Mouse (Mus musculus): ENCODE data around the gene Clps.

GRCm38 (mm10) chr17:28591476-28591875, 30.9 kb upstream of the Clps start:
- no peak for TF ChIP-seq POLR2A (IDR thresholded peaks at IDR 0.05; ENCODE audit: low read depth, low read length)
- TF ChIP-seq CTCF (IDR thresholded peaks at IDR 0.05; ENCODE audit: extremely low read depth, insufficient read depth, insufficient read length, insufficient replicate concordance): no peak
